26 mouse cellular contexts compared by ENCODE assay signal in the genomic region with DNA sequence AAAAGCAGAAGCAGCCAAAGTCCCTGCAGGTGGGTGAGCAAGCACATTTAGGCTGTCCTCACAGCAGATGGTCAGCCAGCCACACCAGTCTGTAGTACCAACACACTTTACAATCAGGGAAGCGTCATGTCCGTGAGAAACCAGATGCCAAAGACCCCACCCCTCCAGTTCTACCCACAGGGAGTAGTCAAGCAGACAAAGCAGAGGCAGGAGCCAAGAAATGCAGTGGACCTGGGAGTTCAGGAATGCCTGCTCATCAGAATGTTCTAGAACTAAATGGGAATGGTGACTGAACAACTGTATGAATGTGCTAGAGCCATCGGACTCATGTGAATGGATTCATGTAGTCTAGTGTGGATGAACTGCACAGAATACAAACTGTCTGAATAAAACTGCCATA. TPM values are rescaled to one million over a fixed set of nuclear protein-coding genes. Genes with fewer than 3 reads are reported as not detected.
"Had no signal": no experiment of that assay in that cellular context is flagged by ENCODE, and none has a peak within 500 bp of the region (broad histone marks: within the 10 kb centered on the region; RNA-seq: fewer than 3 reads in every experiment).

No protein-coding gene starts in this region.

- H3K36me3 ChIP-seq: heart, embryonic 13.5 days; heart, embryonic 15.5 days; hindbrain, embryonic 13.5 days; hindbrain, embryonic 15.5 days; limb, embryonic 10.5 days; limb, embryonic 12.5 days; liver, embryonic 13.5 days; liver, embryonic 15.5 days had no signal

- H3K4me1 ChIP-seq: heart, embryonic 13.5 days; heart, embryonic 15.5 days; hindbrain, embryonic 13.5 days; hindbrain, embryonic 15.5 days; limb, embryonic 12.5 days; liver, embryonic 13.5 days; liver, embryonic 15.5 days had no signal

- H3K4me3 ChIP-seq: gastrocnemius, adult 2 months; heart, embryonic 13.5 days; heart, embryonic 15.5 days; hindbrain, embryonic 13.5 days; hindbrain, embryonic 15.5 days; layer of hippocampus, adult 2 months; left cerebral cortex, adult 2 months; limb, embryonic 10.5 days; limb, embryonic 12.5 days; liver, embryonic 13.5 days; liver, embryonic 15.5 days had no signal

- H3K27me3 ChIP-seq: hindbrain, embryonic 15.5 days; limb, embryonic 12.5 days; liver, embryonic 13.5 days; liver, embryonic 15.5 days had no signal

- H3K27ac ChIP-seq: gastrocnemius, adult 2 months; heart, embryonic 13.5 days; heart, embryonic 15.5 days; hindbrain, embryonic 13.5 days; hindbrain, embryonic 15.5 days; hindbrain, postnatal 0 days; layer of hippocampus, adult 2 months; left cerebral cortex, adult 2 months; limb, embryonic 10.5 days; limb, embryonic 12.5 days; liver, embryonic 13.5 days; liver, embryonic 15.5 days had no signal

- ATAC-seq: hindbrain, postnatal 0 days; intestine, embryonic 16.5 days had no signal

- H3K9me3 ChIP-seq: heart, embryonic 13.5 days; heart, embryonic 15.5 days; hindbrain, embryonic 13.5 days; hindbrain, embryonic 15.5 days; limb, embryonic 10.5 days; limb, embryonic 12.5 days; liver, embryonic 13.5 days; liver, embryonic 15.5 days had no signal

- H3K4me2 ChIP-seq: heart, embryonic 11.5 days; heart, embryonic 13.5 days; heart, embryonic 15.5 days; hindbrain, embryonic 13.5 days; hindbrain, embryonic 15.5 days; limb, embryonic 12.5 days; liver, embryonic 11.5 days; liver, embryonic 13.5 days; liver, embryonic 15.5 days had no signal

- DNase-seq: gastrocnemius, adult 2 months; gastrocnemius, postnatal 10 days; gastrocnemius, postnatal 25 days; heart, adult 18-20 months; heart, postnatal 14 days; heart, postnatal 36 days; liver; liver, embryonic 13.5 days had no signal

- H3K9ac ChIP-seq: heart, embryonic 13.5 days; heart, embryonic 15.5 days; hindbrain, embryonic 13.5 days; hindbrain, embryonic 15.5 days; limb, embryonic 12.5 days; liver, embryonic 13.5 days; liver, embryonic 15.5 days had no signal

RNA-seq across cellular contexts. Expression of a gene that starts 9.8 kb away (rescaled TPM):
- polyA plus RNA-seq: frontal cortex, adult 2 months; heart, embryonic 11.5 days; heart, embryonic 13.5 days; heart, embryonic 15.5 days; heart, postnatal 0 days; hindbrain, embryonic 11.5 days; hindbrain, embryonic 13.5 days; hindbrain, embryonic 15.5 days; hindbrain, postnatal 0 days; intestine, embryonic 14.5 days; intestine, embryonic 16.5 days; limb, embryonic 10.5 days; limb, embryonic 12.5 days; liver, embryonic 11.5 days; liver, embryonic 13.5 days; liver, embryonic 15.5 days had no signal

RNA-seq across cellular contexts. Expression of a gene that starts 17.1 kb away (rescaled TPM):
- polyA plus RNA-seq: heart, embryonic 11.5 days; heart, embryonic 13.5 days; heart, embryonic 15.5 days; heart, postnatal 0 days; hindbrain, embryonic 11.5 days; limb, embryonic 10.5 days; limb, embryonic 12.5 days; limb, embryonic 14.5 days had no signal
